Mouse (Mus musculus) embryonic fibroblast, embryonic 13.5 days (primary cell): ENCODE measurements around the gene Scnn1a.

Source experiments
- CTCF ChIP-seq: IDR thresholded peaks from 2 replicates; pipeline ENCODE4 v1.5.1; 2011; ENCODE audit warnings: mild to moderate bottlenecking, control low read depth, low read length, moderate library complexity, borderline replicate concordance; ENCODE audit not compliant: insufficient read depth
- POLR2A ChIP-seq: IDR thresholded peaks from 2 replicates; pipeline ENCODE4 v1.6.1; 2011; ENCODE audit warnings: low read depth, mild to moderate bottlenecking, control low read depth, low read length, moderate library complexity

DNA sequence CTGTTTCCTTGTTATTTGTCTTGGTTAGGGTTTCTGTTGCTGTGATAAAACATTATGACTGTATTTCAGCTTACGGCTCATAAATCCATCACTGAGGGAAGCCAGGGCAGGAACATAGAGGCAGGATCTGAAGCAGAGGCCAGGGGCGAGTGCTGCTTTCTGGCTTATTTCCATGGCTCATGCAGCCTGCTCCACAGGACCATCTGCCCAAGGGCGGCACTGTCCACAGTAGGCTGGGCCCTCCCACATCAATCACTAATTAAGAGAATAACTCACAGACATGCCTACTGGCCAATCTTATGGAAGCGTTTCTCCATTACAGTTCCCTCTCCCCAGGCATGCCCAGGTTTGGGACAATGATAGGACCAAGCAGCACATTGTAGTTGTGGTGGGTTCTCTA lies 17.2 kb upstream of the Scnn1a start:
- no peak for TF ChIP-seq POLR2A
- no peak for TF ChIP-seq CTCF
